Mouse (Mus musculus): ENCODE data around the gene Trappc4. TPM values are rescaled to one million over a fixed set of nuclear protein-coding genes. Genes with fewer than 3 reads are reported as not detected.
"Not testable (repeated sequence)": the region's sequence is repeated elsewhere in the genome, so short reads cannot be mapped to it uniquely, and the experiment has no call there.

Gene Trappc4
- polyA plus RNA-seq, 1 experiment from 2014 or later = 112 TPM

GRCm38 (mm10) chr9:44411601-44412130 lies 4.3 kb upstream of the Trappc4 start:
- Histone ChIP-seq H3K9ac (ENCODE audit: low read length) (no peak overlapping the region), H3K27me3 (ENCODE audit: control insufficient read depth, insufficient read depth, low read length) (no peaks in the 10 kb centered on the region), H3K4me2 (ENCODE audit: low read depth, low read length) (no peak overlapping the region), H3K9me3 (replicated peaks; ENCODE audit: control insufficient read depth, low read length) (no peaks in the 10 kb centered on the region), H3K4me1 (ENCODE audit: control insufficient read depth, insufficient read depth, low read length) (peaks cover 4% of the 10 kb centered on the region; the same call in 1 of the 2 replicates), H3K27ac (ENCODE audit: low read length) (no peak overlapping the region), H3K4me3 (replicated peaks; ENCODE audit: low read length) (no peak overlapping the region), H3K36me3 (ENCODE audit: control insufficient read depth, insufficient read depth, low read length) (peaks cover 30% of the 10 kb centered on the region)
- no peak for ATAC-seq (ENCODE audit: insufficient read depth, low FRiP score)
- WGBS = 80% methylated on average over 1 of the region's 1 CpGs

GRCm38 (mm10) chr9:44410647-44411336 lies 3.4 kb upstream of the Trappc4 start:
- ATAC-seq (ENCODE audit: insufficient read depth, low FRiP score) = no peak
- WGBS = 68% methylated on average over 2 of the region's 2 CpGs

GRCm38 (mm10) chr9:44408693-44409092 lies 1.3 kb upstream of the Trappc4 start:
- not testable (repeated sequence) for H3K27ac ChIP-seq (ENCODE audit: low read length); ATAC-seq (ENCODE audit: insufficient read depth, low FRiP score); H3K9me3 ChIP-seq (replicated peaks; ENCODE audit: control insufficient read depth, low read length); H3K27me3 ChIP-seq (ENCODE audit: control insufficient read depth, insufficient read depth, low read length); H3K4me1 ChIP-seq (ENCODE audit: control insufficient read depth, insufficient read depth, low read length)
- H3K36me3 ChIP-seq (ENCODE audit: control insufficient read depth, insufficient read depth, low read length) = peaks cover 30% of the 10 kb centered on the region
- peak overlapping the region; percentile 84 for H3K4me3 ChIP-seq (replicated peaks; ENCODE audit: low read length)
- WGBS = 87% methylated on average over 9 of the region's 9 CpGs
- H3K4me2 ChIP-seq (ENCODE audit: low read depth, low read length) = peak overlapping the region; percentile 72
- peak overlapping the region; percentile 93 for H3K9ac ChIP-seq (ENCODE audit: low read length)

More at GRCm38 (mm10) chr9:44410647-44411336, 3.4 kb upstream of the Trappc4 start:
- H3K4me2 ChIP-seq (ENCODE audit: low read depth, low read length) = no peak overlapping the region
- no peak overlapping the region for H3K4me3 ChIP-seq (replicated peaks; ENCODE audit: low read length)
- H3K36me3 ChIP-seq (ENCODE audit: control insufficient read depth, insufficient read depth, low read length) = peaks cover 30% of the 10 kb centered on the region
- H3K9me3 ChIP-seq (replicated peaks; ENCODE audit: control insufficient read depth, low read length) = no peaks in the 10 kb centered on the region
- H3K4me1 ChIP-seq (ENCODE audit: control insufficient read depth, insufficient read depth, low read length) = peaks cover 4% of the 10 kb centered on the region; the same call in 1 of the 2 replicates
- no peak overlapping the region for H3K27ac ChIP-seq (ENCODE audit: low read length)
- H3K27me3 ChIP-seq (ENCODE audit: control insufficient read depth, insufficient read depth, low read length) = no peaks in the 10 kb centered on the region
- H3K9ac ChIP-seq (ENCODE audit: low read length) = no peak overlapping the region

GRCm38 (mm10) chr9:44407752-44408097 lies 325 bp upstream of the Trappc4 start:
- under 1% methylated on average over 24 of the region's 24 CpGs for WGBS
- H3K36me3 ChIP-seq (ENCODE audit: control insufficient read depth, insufficient read depth, low read length) = peaks cover 25% of the 10 kb centered on the region

GRCm38 (mm10) chr9:44405011-44405410 lies 2.4 kb downstream of the Trappc4 start:
- H3K9ac ChIP-seq (ENCODE audit: low read length) = no peak overlapping the region
- H3K27me3 ChIP-seq (ENCODE audit: control insufficient read depth, insufficient read depth, low read length) = no peaks in the 10 kb centered on the region
- H3K4me2 ChIP-seq (ENCODE audit: low read depth, low read length) = no peak overlapping the region
- no peak overlapping the region for H3K4me3 ChIP-seq (replicated peaks; ENCODE audit: low read length)
- ATAC-seq (ENCODE audit: insufficient read depth, low FRiP score) = no peak
- H3K27ac ChIP-seq (ENCODE audit: low read length) = no peak overlapping the region
- peaks cover 22% of the 10 kb centered on the region for H3K36me3 ChIP-seq (ENCODE audit: control insufficient read depth, insufficient read depth, low read length)
- peaks cover 4% of the 10 kb centered on the region; the same call in 1 of the 2 replicates for H3K4me1 ChIP-seq (ENCODE audit: control insufficient read depth, insufficient read depth, low read length)
- no peaks in the 10 kb centered on the region for H3K9me3 ChIP-seq (replicated peaks; ENCODE audit: control insufficient read depth, low read length)
- WGBS = 57% methylated on average over 3 of the region's 3 CpGs

More at GRCm38 (mm10) chr9:44407752-44408097, 325 bp upstream of the Trappc4 start:
- peak overlapping the region; percentile 93 for H3K9ac ChIP-seq (ENCODE audit: low read length)
- ATAC-seq (ENCODE audit: insufficient read depth, low FRiP score) = no peak; the same call in 1 of the 2 replicates
- H3K27ac ChIP-seq (ENCODE audit: low read length) = peak overlapping the region; percentile 97
- H3K4me3 ChIP-seq (replicated peaks; ENCODE audit: low read length) = peak overlapping the region; percentile 84
- no peaks in the 10 kb centered on the region for H3K9me3 ChIP-seq (replicated peaks; ENCODE audit: control insufficient read depth, low read length)
- H3K4me2 ChIP-seq (ENCODE audit: low read depth, low read length) = peak overlapping the region; percentile 72
- H3K4me1 ChIP-seq (ENCODE audit: control insufficient read depth, insufficient read depth, low read length) = peaks cover 4% of the 10 kb centered on the region; the same call in 1 of the 2 replicates
- H3K27me3 ChIP-seq (ENCODE audit: control insufficient read depth, insufficient read depth, low read length) = no peaks in the 10 kb centered on the region

GRCm38 (mm10) chr9:44401081-44401480 lies 6.3 kb downstream of the Trappc4 start:
- 74% methylated on average over 4 of the region's 4 CpGs for WGBS
- Histone ChIP-seq H3K27me3 (ENCODE audit: control insufficient read depth, insufficient read depth, low read length) (no peaks in the 10 kb centered on the region), H3K9ac (ENCODE audit: low read length) (no peak overlapping the region), H3K27ac (ENCODE audit: low read length) (no peak overlapping the region), H3K9me3 (replicated peaks; ENCODE audit: control insufficient read depth, low read length) (no peaks in the 10 kb centered on the region), H3K36me3 (ENCODE audit: control insufficient read depth, insufficient read depth, low read length) (peaks cover 19% of the 10 kb centered on the region), H3K4me1 (ENCODE audit: control insufficient read depth, insufficient read depth, low read length) (peaks cover 12% of the 10 kb centered on the region), H3K4me2 (ENCODE audit: low read depth, low read length) (no peak overlapping the region), H3K4me3 (replicated peaks; ENCODE audit: low read length) (no peak overlapping the region)
- ATAC-seq (ENCODE audit: insufficient read depth, low FRiP score) = no peak

GRCm38 (mm10) chr9:44399795-44400114 lies 7.6 kb downstream of the Trappc4 start:
- H3K9ac ChIP-seq (ENCODE audit: low read length) = no peak overlapping the region
- WGBS = 83% methylated on average over 6 of the region's 6 CpGs
- no peak overlapping the region for H3K27ac ChIP-seq (ENCODE audit: low read length)
- no peak overlapping the region for H3K4me3 ChIP-seq (replicated peaks; ENCODE audit: low read length)
- ATAC-seq (ENCODE audit: insufficient read depth, low FRiP score) = no peak
- no peaks in the 10 kb centered on the region for H3K27me3 ChIP-seq (ENCODE audit: control insufficient read depth, insufficient read depth, low read length)
- H3K36me3 ChIP-seq (ENCODE audit: control insufficient read depth, insufficient read depth, low read length) = peaks cover 19% of the 10 kb centered on the region
- H3K4me1 ChIP-seq (ENCODE audit: control insufficient read depth, insufficient read depth, low read length) = peaks cover 12% of the 10 kb centered on the region; the same call in 1 of the 2 replicates
- H3K4me2 ChIP-seq (ENCODE audit: low read depth, low read length) = no peak overlapping the region
- H3K9me3 ChIP-seq (replicated peaks; ENCODE audit: control insufficient read depth, low read length) = no peaks in the 10 kb centered on the region

GRCm38 (mm10) chr9:44399114-44399794 lies 8.1 kb downstream of the Trappc4 start:
- H3K4me3 ChIP-seq (replicated peaks; ENCODE audit: low read length) = no peak overlapping the region
- no peaks in the 10 kb centered on the region for H3K9me3 ChIP-seq (replicated peaks; ENCODE audit: control insufficient read depth, low read length)
- peaks cover 12% of the 10 kb centered on the region; the same call in 1 of the 2 replicates for H3K4me1 ChIP-seq (ENCODE audit: control insufficient read depth, insufficient read depth, low read length)
- peaks cover 19% of the 10 kb centered on the region for H3K36me3 ChIP-seq (ENCODE audit: control insufficient read depth, insufficient read depth, low read length)
- H3K9ac ChIP-seq (ENCODE audit: low read length) = 0 out of 2 replicates have a peak overlapping the region, but pooled peaks have one; percentile 2
- H3K27ac ChIP-seq (ENCODE audit: low read length) = no peak overlapping the region
- no peak for ATAC-seq (ENCODE audit: insufficient read depth, low FRiP score)
- H3K4me2 ChIP-seq (ENCODE audit: low read depth, low read length) = no peak overlapping the region
- no peaks in the 10 kb centered on the region for H3K27me3 ChIP-seq (ENCODE audit: control insufficient read depth, insufficient read depth, low read length)
- WGBS = 82% methylated on average over 13 of the region's 13 CpGs

GRCm38 (mm10) chr9:44398551-44398950 lies 8.8 kb downstream of the Trappc4 start:
- no peaks in the 10 kb centered on the region for H3K27me3 ChIP-seq (ENCODE audit: control insufficient read depth, insufficient read depth, low read length)
- peak overlapping the region; percentile 72; the same call in 1 of the 2 replicates for H3K27ac ChIP-seq (ENCODE audit: low read length)
- peak overlapping the region; percentile 89 for H3K9ac ChIP-seq (ENCODE audit: low read length)
- peaks cover 12% of the 10 kb centered on the region; the same call in 1 of the 2 replicates for H3K4me1 ChIP-seq (ENCODE audit: control insufficient read depth, insufficient read depth, low read length)
- WGBS = 79% methylated on average over 9 of the region's 9 CpGs
- H3K4me2 ChIP-seq (ENCODE audit: low read depth, low read length) = peak overlapping the region; percentile 85
- H3K4me3 ChIP-seq (replicated peaks; ENCODE audit: low read length) = peak overlapping the region; percentile 10; the same call in 1 of the 2 replicates
- ATAC-seq (ENCODE audit: insufficient read depth, low FRiP score) = no peak
- H3K9me3 ChIP-seq (replicated peaks; ENCODE audit: control insufficient read depth, low read length) = no peaks in the 10 kb centered on the region
- H3K36me3 ChIP-seq (ENCODE audit: control insufficient read depth, insufficient read depth, low read length) = peaks cover 19% of the 10 kb centered on the region
